Mouse (Mus musculus) ES-Bruce4 (cell line): ENCODE data around the gene Foxc1. TPM values are rescaled to one million over a fixed set of nuclear protein-coding genes. Genes with fewer than 3 reads are reported as not detected.

Source experiments
- H3K27ac ChIP-seq: 2 replicates; pipeline ENCODE4 v1.5.1; 2012; ENCODE audit warnings: low read length, inconsistent platforms; ENCODE audit not compliant: insufficient read depth
- H3K27me3 ChIP-seq: 2 replicates; pipeline ENCODE4 v1.6.1; 2012; ENCODE audit warnings: mild to moderate bottlenecking, low read length, inconsistent platforms; ENCODE audit not compliant: control insufficient read depth, poor library complexity, insufficient read depth, severe bottlenecking
- H3K36me3 ChIP-seq: 2 replicates; pipeline ENCODE4 v1.6.1; 2012; ENCODE audit warnings: inconsistent platforms, mild to moderate bottlenecking, low read length, moderate library complexity; ENCODE audit not compliant: control insufficient read depth, poor library complexity, insufficient read depth, severe bottlenecking
- H3K4me1 ChIP-seq: one replicate; pipeline ENCODE4 v1.8.1; 2011; ENCODE audit warnings: low read length; ENCODE audit not compliant: control insufficient read depth, insufficient read depth
- H3K4me3 ChIP-seq: 2 replicates; pipeline ENCODE4 v1.5.1; 2011; ENCODE audit warnings: low read depth, mild to moderate bottlenecking, low read length
- H3K9ac ChIP-seq: 2 replicates; pipeline ENCODE4 v1.6.1; 2012; ENCODE audit warnings: low read depth, mild to moderate bottlenecking, inconsistent platforms; ENCODE audit not compliant: poor library complexity, severe bottlenecking
- H3K9me3 ChIP-seq: replicated peaks from 2 replicates; pipeline ENCODE4 v1.6.1; 2012; ENCODE audit warnings: mild to moderate bottlenecking, low read length, inconsistent platforms; ENCODE audit not compliant: control insufficient read depth, poor library complexity, insufficient read depth, severe bottlenecking
- CTCF ChIP-seq: IDR thresholded peaks from one replicate; pipeline ENCODE4 v1.8.1; 2011; ENCODE audit warnings: low read depth, low read length
- EP300 ChIP-seq: IDR thresholded peaks from 2 replicates; pipeline ENCODE4 v1.6.1; 2011; ENCODE audit warnings: low read depth, low read length; ENCODE audit not compliant: insufficient read depth
- POLR2A ChIP-seq: IDR thresholded peaks from one replicate; pipeline ENCODE4 v1.8.1; 2011; ENCODE audit warnings: low read length; ENCODE audit not compliant: insufficient read depth
- polyA plus RNA-seq: library from polyadenylated mRNA; stranded (reverse); fragments of >200 nt; gene quantifications from 2 replicates; pipeline ENCODE4 v1.2.4, GENCODE M21; 2011; ENCODE audit warnings: low read depth; ENCODE audit not compliant: missing spikeins, insufficient read depth, insufficient read length

Gene Foxc1
- polyA plus RNA-seq: 0.26 and 0.34 TPM in 2 replicates

DNA sequence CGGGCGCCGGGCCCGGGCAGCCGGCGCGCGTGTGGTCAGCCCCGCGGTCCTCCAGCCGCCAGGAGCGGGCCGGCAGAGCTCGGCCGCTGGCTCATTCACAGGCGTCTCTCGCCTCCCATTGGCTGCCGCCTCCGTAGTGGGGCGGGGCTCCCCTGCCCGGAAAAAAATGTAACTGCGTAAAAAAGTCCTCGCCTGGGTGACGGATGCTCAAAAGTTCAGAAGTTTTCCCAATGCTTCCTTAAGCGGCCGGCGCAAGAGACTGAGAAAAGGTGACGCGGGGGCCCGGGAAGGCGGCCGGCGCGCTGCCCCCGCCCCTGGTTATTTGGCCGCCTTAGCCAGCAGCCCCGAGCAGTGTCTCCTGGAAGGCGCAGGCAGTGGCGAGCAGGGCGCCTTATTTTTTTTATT is at the start of gene Foxc1:
Foxc1 (plus strand) TSS at position 206 of the 405 bp plus-strand sequence.
- Histone ChIP-seq H3K4me1 (no peaks in the 10 kb centered on the region), H3K27me3 (peaks cover 42% of the 10 kb centered on the region), H3K36me3 (no peaks in the 10 kb centered on the region), H3K4me3 (peak within 1 kb of the TSS; percentile 62), H3K9ac (peak within 1 kb of the TSS; percentile 73), H3K9me3 (no peaks in the 10 kb centered on the region), H3K27ac (no peak within 1 kb of the TSS)
- TF ChIP-seq EP300 (no peak), POLR2A (no peak), CTCF (no peak)

DNA sequence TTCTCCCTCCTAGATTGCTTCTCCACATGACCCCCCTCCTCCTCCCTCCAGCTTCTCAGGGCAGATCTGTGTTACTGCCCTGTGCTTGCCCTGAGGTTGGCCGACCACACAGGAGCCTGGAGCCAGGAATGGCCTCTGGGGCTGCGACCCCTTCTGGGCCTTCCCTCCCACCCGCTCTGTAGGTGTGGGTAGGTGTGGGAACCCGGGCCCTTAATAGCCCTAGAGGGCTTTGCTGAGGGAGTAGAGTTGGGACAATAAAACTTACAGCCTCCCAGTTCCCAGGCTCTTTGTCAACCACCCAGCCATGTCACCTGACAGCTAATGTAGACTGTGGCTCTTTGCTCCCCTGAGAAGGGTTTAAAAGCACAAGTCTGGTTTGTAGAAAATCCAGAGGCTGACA is 46.0 kb upstream of the Foxc1 start:
- no peaks in the 10 kb centered on the region for H3K9me3 ChIP-seq
- TF ChIP-seq POLR2A (no peak), CTCF (no peak), EP300 (no peak)
- H3K36me3 ChIP-seq: no peaks in the 10 kb centered on the region
- no peak overlapping the region for H3K4me3 ChIP-seq
- no peak overlapping the region for H3K27ac ChIP-seq
- H3K4me1 ChIP-seq: no peaks in the 10 kb centered on the region
- H3K27me3 ChIP-seq: no peaks in the 10 kb centered on the region
- H3K9ac ChIP-seq: no peak overlapping the region

DNA sequence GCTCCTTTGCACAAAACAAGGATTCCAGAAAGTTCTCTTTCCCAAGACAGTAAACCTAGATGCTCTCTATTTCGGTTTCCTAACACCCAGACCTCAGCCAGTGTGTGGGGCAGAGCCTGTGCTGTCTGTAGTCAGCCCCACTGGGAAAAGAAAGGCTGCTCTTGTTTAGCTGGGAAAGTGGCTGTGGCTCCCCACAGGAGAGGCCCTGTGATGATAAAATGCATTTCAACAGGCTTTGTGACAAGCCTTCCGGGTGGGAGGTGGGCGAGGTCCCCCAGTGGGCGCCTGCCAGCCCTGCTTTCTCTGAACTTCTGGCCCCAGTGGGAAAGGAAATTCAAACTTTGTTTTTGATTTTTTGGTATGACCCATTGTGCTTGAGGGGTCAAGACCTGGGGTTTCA is 45.4 kb upstream of the Foxc1 start:
- Histone ChIP-seq H3K36me3 (no peaks in the 10 kb centered on the region), H3K27me3 (no peaks in the 10 kb centered on the region), H3K9ac (no peak overlapping the region), H3K4me1 (no peaks in the 10 kb centered on the region), H3K27ac (no peak overlapping the region), H3K9me3 (no peaks in the 10 kb centered on the region), H3K4me3 (no peak overlapping the region)
- TF ChIP-seq POLR2A (no peak), EP300 (no peak), CTCF (no peak)

DNA sequence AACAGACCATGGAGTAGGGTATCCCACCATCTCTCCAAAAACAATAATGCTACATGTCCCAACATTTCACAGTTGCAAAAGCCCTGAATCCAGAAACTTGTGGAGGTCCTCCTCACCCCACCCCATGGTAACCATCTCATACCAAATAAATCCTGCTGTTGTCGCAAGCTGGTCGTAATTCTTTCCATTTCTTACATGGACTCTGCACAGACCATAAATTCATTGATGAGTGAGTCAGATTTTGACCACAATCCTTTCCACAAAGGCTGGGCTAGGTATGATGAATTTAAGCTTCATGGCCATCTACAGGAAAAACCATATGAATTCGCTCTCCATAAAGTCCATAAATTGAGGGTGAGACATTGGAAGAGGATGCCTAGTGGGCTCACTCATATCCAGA is 42.0 kb upstream of the Foxc1 start:
- Histone ChIP-seq H3K4me3 (no peak overlapping the region), H3K4me1 (no peaks in the 10 kb centered on the region), H3K36me3 (no peaks in the 10 kb centered on the region), H3K9me3 (no peaks in the 10 kb centered on the region), H3K27ac (no peak overlapping the region), H3K9ac (no peak overlapping the region), H3K27me3 (no peaks in the 10 kb centered on the region)
- no peak for TF ChIP-seq CTCF

DNA sequence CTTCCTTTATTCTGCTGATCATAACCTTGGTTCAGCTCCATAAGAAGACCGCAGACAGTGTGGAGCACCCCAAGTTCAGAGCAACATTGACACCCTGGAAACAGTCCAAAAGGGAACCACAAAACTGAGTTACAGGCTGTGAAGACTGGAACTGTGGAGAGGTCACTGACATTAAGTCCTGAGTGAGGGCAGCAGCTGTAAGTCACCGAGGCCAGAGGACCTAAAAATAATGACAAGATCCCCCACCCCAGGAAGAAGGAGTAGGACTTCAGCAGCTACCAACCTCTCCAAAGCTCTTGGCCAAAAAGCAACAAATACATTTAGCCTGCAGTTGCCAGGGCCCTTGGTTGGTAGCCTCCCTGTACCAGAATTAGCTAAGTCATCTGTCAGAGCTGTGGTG is 40.9 kb upstream of the Foxc1 start:
- TF ChIP-seq EP300 (no peak), POLR2A (no peak), CTCF (no peak)
- Histone ChIP-seq H3K36me3 (no peaks in the 10 kb centered on the region), H3K27ac (no peak overlapping the region), H3K9ac (no peak overlapping the region), H3K9me3 (no peaks in the 10 kb centered on the region), H3K4me1 (no peaks in the 10 kb centered on the region), H3K27me3 (no peaks in the 10 kb centered on the region), H3K4me3 (no peak overlapping the region)

DNA sequence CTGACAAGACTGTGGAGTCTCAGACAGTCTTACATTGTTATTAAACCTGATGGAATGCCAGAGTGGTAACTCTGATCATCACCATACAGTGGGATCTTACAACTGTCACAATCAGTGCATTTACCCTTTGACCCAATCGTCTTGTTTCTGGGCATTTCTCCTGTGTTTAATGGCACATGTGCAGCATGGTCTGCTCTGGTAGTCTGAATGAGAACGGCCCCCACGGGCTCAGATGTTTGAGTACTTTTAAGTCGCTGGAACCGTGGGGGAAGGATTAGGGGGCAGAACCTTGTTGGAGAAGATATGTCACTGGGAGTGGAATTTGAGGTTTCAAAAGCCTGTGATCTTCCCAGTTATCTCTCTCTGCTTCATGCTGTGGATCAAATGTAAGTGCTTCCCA is 33.6 kb upstream of the Foxc1 start:
- no peak overlapping the region for H3K9ac ChIP-seq
- TF ChIP-seq CTCF (no peak), EP300 (no peak), POLR2A (no peak)
- H3K9me3 ChIP-seq: no peaks in the 10 kb centered on the region
- no peaks in the 10 kb centered on the region for H3K4me1 ChIP-seq
- no peaks in the 10 kb centered on the region for H3K27me3 ChIP-seq
- H3K36me3 ChIP-seq: no peaks in the 10 kb centered on the region
- H3K27ac ChIP-seq: no peak overlapping the region
- no peak overlapping the region for H3K4me3 ChIP-seq
